Mouse (Mus musculus) retina, postnatal 1 day (tissue): Measurements from ENCODE around the gene Msantd3.

Source experiments
- DNase-seq: peaks from one replicate; pipeline ENCODE4 v3.0.0-alpha.2; 2012

Gene Msantd3

DNA sequence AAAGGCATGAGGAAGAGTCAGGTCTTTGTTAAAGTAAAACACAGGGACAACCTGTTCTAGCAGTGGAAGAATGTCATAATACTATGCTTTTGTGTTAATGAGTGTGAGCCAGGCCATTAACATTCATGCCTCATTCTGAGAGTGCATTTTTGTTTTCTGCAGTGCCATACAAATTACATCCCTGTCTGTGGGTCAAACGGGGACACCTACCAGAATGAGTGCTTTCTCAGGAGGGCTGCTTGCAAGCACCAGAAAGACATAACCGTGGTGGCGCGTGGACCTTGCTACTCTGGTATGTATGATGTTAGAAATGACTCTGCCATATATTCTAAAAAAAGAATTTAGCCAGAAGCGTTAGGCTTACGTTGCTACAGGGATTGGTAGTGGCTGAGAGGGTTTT, 70.5 kb downstream of the Msantd3 start:
- DNase-seq = no peak
